Mouse (Mus musculus): ENCODE results near the gene Xpo4. TPM values are rescaled to one million over a fixed set of nuclear protein-coding genes. Genes with fewer than 3 reads are reported as not detected.

Gene Xpo4
- polyA plus RNA-seq, 1 experiment = 0.72 TPM

DNA sequence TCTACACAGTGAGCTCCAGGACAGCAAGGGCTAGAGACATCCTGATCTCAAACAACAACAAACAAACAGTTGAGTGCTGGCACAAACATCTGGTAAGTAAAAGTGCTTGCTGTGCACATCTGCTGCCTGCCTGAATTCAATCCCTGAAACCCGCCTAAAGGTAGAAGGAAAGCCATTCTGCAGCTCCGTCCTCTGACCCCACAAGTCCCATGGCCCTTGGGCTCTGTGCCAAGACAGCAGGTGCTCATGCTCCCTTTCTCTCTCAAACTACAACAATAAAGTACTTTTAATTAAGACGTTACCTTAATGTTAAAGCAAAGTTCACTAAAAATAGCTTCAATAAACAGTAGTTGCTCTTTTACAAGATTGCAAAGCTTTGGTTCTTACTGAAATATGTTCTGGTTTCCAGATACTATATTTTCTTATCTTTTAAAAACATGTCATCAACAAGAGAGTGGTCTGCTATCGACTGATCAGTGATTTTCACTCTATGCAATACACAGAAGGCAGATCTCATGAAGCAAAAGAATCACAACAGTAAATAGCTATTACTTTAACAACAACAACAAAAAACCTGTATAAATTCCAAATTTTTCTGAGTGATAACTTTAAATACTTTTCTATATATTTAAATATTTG, 44.5 kb downstream of the Xpo4 start:
- Histone ChIP-seq H3K27me3 (ENCODE audit: control insufficient read depth) (no peaks in the 10 kb centered on the region), H3K9me3 (ENCODE audit: control insufficient read depth, low read length) (no peaks in the 10 kb centered on the region), H3K36me3 (ENCODE audit: control insufficient read depth) (peaks cover 83% of the 10 kb centered on the region), H3K4me1 (ENCODE audit: control insufficient read depth) (peaks cover 19% of the 10 kb centered on the region), H3K4me3 (replicated peaks) (no peak overlapping the region)
- TF ChIP-seq TAL1 (IDR thresholded peaks at IDR 0.05; ENCODE audit: low read length) (no peak), GATA1 (IDR thresholded peaks at IDR 0.05; ENCODE audit: low read length) (no peak)

DNA sequence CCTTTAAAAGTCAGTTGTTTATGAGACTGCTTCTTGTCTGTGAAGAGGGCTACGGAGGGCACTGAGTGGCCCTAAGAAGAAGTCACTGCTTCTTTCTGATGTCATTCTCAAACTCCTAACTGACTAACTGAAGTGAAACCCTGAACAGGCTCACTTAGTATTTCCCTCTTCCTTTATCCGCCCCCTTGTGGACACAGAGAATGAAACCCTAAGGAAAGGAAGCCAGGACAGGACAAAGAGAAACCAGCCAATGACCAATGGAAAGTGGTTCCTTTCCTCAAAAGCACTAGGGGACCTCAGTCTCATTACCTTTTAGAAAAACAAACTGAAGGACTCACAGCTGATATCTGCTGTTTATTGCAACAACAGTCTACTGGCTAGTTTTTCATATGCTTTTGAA, 45.7 kb downstream of the Xpo4 start:
- H3K4me1 ChIP-seq (ENCODE audit: control insufficient read depth) = peaks cover 19% of the 10 kb centered on the region
- H3K9me3 ChIP-seq (ENCODE audit: control insufficient read depth, low read length) = no peaks in the 10 kb centered on the region
- H3K4me3 ChIP-seq (replicated peaks) = no peak overlapping the region
- no peaks in the 10 kb centered on the region for H3K27me3 ChIP-seq (ENCODE audit: control insufficient read depth)
- H3K36me3 ChIP-seq (ENCODE audit: control insufficient read depth) = peaks cover 79% of the 10 kb centered on the region
- TF ChIP-seq GATA1 (IDR thresholded peaks at IDR 0.05; ENCODE audit: low read length) = no peak
- no peak for TF ChIP-seq TAL1 (IDR thresholded peaks at IDR 0.05; ENCODE audit: low read length)

DNA sequence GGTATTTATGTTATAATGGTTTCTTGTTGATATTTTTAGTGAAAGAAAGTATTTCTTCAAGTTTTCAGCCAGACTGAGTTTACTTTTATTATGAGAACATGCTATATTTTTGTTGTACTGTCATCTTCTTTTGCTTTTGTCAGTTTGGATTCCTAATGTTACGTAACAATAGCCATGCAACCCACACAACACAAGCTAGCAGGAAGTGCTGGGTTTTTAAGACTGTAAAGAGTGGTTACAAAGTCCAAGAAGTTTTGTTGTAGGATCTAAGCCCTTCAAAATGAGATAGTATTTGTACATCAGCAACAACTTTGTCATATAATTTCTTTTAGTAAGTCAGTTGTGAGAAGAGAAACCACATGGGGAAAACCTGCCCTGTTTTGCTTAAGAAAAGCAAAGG, 47.6 kb downstream of the Xpo4 start:
- Histone ChIP-seq H3K36me3 (ENCODE audit: control insufficient read depth) (peaks cover 75% of the 10 kb centered on the region), H3K27me3 (ENCODE audit: control insufficient read depth) (no peaks in the 10 kb centered on the region), H3K4me3 (replicated peaks) (no peak overlapping the region), H3K9me3 (ENCODE audit: control insufficient read depth, low read length) (no peaks in the 10 kb centered on the region), H3K4me1 (ENCODE audit: control insufficient read depth) (peaks cover 5% of the 10 kb centered on the region)
- TF ChIP-seq TAL1 (IDR thresholded peaks at IDR 0.05; ENCODE audit: low read length) (no peak), GATA1 (IDR thresholded peaks at IDR 0.05; ENCODE audit: low read length) (no peak)

DNA sequence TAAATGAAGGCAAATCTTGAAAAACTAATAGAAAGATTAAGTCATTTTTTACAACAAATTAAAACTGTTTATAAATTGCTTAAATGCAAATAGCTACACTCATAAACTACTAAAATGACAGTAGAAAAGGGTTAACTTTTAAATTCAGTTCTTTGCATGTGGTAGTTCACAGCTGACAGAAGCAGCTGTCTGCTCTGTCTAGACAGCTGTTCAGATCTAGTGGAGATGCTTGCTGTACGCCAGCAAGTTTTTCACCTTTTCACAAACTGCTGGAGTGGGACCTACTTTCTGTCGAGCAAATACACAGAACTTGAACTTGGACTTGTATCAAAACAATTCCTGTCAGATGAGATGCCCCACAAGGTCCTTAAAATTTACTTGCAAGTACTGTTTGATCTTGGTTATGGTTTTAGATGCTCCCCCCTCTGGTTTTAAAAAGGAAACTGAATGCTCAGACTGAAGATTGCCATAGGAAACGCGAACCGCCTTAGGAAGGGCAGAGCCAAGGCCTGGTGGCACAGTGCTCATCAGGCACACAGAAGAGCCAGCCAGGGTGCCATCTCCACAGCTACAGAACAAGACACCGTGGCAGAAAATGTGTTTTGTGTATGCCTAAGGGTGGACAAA, 48.8 kb downstream of the Xpo4 start:
- Histone ChIP-seq H3K4me1 (ENCODE audit: control insufficient read depth) (no peaks in the 10 kb centered on the region; the same call in 1 of the 2 replicates), H3K36me3 (ENCODE audit: control insufficient read depth) (peaks cover 71% of the 10 kb centered on the region), H3K27me3 (ENCODE audit: control insufficient read depth) (no peaks in the 10 kb centered on the region), H3K9me3 (ENCODE audit: control insufficient read depth, low read length) (no peaks in the 10 kb centered on the region), H3K4me3 (replicated peaks) (no peak overlapping the region)
- TF ChIP-seq TAL1 (IDR thresholded peaks at IDR 0.05; ENCODE audit: low read length) (no peak), GATA1 (IDR thresholded peaks at IDR 0.05; ENCODE audit: low read length) (no peak)

DNA sequence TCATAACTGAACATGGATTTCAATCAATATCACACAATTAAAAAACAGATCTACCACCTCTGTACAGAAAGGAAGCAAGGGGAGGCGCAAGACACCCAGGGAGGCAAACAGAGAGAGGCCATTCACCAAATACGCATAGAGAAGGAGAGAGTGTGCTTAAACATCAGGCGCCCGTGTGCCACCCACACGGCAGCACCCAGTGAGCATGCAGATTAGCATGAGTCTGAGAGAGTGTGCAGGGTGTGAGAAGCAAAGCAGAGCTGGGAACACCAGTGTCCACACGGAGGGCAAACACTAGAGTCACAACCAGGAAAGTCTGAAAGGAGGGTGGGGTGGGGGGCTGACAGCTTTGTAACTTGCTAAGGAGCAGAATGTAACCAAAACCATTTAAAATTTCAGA, 49.4 kb downstream of the Xpo4 start:
- no peak for TF ChIP-seq TAL1 (IDR thresholded peaks at IDR 0.05; ENCODE audit: low read length)
- no peak for TF ChIP-seq GATA1 (IDR thresholded peaks at IDR 0.05; ENCODE audit: low read length)
- Histone ChIP-seq H3K36me3 (ENCODE audit: control insufficient read depth) (peaks cover 74% of the 10 kb centered on the region), H3K4me1 (ENCODE audit: control insufficient read depth) (no peaks in the 10 kb centered on the region; the same call in 1 of the 2 replicates), H3K9me3 (ENCODE audit: control insufficient read depth, low read length) (no peaks in the 10 kb centered on the region), H3K4me3 (replicated peaks) (no peak overlapping the region), H3K27me3 (ENCODE audit: control insufficient read depth) (no peaks in the 10 kb centered on the region)

DNA sequence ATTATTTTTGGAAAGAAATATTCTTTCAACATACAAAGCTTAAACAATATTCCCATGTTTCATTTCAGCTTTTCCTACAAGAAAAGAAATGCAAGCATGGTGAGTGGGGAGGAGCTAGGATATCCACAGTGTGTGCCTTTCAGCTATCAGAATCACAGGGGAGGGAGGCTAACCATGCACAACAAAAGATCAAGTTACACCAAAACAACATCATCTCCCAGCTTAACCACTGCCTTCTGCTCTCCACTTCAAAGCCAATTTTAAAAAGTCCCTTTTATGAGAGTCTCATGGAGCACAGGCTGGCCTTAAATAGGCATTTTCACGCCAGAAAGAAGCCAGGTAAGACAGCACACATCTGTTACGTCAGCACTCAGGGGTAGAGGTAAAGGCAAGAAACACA, 54.2 kb downstream of the Xpo4 start:
- no peak overlapping the region for H3K4me3 ChIP-seq (replicated peaks)
- TF ChIP-seq GATA1 (IDR thresholded peaks at IDR 0.05; ENCODE audit: low read length) = no peak
- TF ChIP-seq TAL1 (IDR thresholded peaks at IDR 0.05; ENCODE audit: low read length) = no peak
- peaks cover 66% of the 10 kb centered on the region for H3K36me3 ChIP-seq (ENCODE audit: control insufficient read depth)
- H3K4me1 ChIP-seq (ENCODE audit: control insufficient read depth) = peaks cover 7% of the 10 kb centered on the region
- H3K27me3 ChIP-seq (ENCODE audit: control insufficient read depth) = no peaks in the 10 kb centered on the region
- no peaks in the 10 kb centered on the region for H3K9me3 ChIP-seq (ENCODE audit: control insufficient read depth, low read length)

DNA sequence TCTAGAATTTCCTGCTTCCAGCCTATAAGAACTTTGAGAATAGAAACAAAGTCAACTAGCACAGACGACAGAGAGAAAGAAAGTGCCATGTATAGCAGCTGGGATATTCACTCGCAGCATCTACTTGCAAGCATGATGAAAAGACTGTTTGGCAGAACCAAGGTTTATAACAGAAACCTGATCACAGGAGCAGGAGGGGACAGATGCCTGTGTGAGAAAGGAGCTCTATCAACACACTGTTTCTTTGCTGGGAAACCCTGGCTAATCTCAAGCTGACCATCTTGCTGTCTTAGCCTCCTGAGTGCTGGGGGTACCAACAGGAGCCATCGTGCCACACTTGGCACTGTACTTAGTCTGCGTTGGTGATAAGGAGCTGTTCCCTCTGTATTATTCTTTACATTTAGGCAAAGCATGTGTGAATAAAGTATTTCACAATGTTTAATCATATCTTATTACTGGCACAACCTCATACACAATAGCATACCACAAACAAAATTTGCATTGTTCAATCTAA, 55.4 kb downstream of the Xpo4 start:
- H3K36me3 ChIP-seq (ENCODE audit: control insufficient read depth) = peaks cover 63% of the 10 kb centered on the region
- no peak overlapping the region for H3K4me3 ChIP-seq (replicated peaks)
- TF ChIP-seq GATA1 (IDR thresholded peaks at IDR 0.05; ENCODE audit: low read length) (no peak), TAL1 (IDR thresholded peaks at IDR 0.05; ENCODE audit: low read length) (no peak)
- no peaks in the 10 kb centered on the region for H3K9me3 ChIP-seq (ENCODE audit: control insufficient read depth, low read length)
- no peaks in the 10 kb centered on the region for H3K27me3 ChIP-seq (ENCODE audit: control insufficient read depth)
- H3K4me1 ChIP-seq (ENCODE audit: control insufficient read depth) = peaks cover 7% of the 10 kb centered on the region

DNA sequence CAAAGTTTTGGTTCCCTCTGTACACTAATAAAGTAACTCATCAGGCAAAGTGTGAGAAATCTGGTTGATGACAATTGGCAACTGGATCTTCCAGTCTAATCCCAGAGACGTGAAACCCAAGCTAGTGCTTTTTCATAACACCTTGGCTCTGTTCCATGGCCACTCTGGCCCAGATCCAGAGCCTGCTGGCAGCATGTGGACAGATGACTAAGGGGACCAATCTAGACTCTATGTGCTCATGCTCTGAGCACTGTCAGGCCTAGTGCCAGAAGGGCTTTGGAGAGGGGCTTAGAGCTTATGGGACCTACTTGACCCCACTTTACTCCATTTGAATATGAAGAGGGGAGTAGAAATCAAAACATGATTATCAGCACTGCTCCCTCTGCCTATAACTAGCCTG, 57.7 kb downstream of the Xpo4 start:
- H3K4me1 ChIP-seq (ENCODE audit: control insufficient read depth) = peaks cover 7% of the 10 kb centered on the region
- no peaks in the 10 kb centered on the region for H3K27me3 ChIP-seq (ENCODE audit: control insufficient read depth)
- no peak overlapping the region for H3K4me3 ChIP-seq (replicated peaks)
- peaks cover 72% of the 10 kb centered on the region for H3K36me3 ChIP-seq (ENCODE audit: control insufficient read depth)
- no peaks in the 10 kb centered on the region for H3K9me3 ChIP-seq (ENCODE audit: control insufficient read depth, low read length)
- TF ChIP-seq GATA1 (IDR thresholded peaks at IDR 0.05; ENCODE audit: low read length) (no peak), TAL1 (IDR thresholded peaks at IDR 0.05; ENCODE audit: low read length) (no peak)

DNA sequence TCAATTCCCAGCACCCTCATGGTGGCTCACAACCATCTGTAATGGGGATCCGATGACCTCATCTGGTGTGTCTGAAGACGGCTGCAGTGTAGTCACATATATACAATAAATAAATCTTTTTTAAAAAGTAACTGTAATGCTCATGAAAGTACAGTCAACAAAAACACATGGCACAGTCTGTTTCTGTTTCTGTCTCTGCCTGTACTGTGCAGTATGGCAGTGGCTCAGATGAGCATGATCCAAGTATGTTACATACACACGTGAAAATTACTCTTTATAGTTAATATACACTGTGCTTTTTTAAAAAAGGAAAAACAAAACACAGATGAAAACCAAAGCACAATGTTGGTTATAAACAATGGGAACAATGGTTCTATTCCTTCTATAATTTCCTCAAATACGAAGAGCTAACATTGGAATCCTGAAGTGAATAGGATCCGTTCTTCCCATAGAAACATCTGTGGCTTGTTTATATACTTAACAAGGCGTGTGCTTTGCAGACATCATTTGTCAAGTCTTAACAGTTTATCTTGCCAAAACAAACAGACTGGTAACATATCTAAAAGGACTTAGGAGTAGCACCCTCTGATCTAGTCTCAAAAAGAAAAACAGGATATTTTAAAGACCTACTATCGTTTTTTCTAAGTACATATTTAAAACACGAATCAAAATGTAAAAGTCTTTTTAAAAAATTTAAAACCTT, 58.4 kb downstream of the Xpo4 start:
- TF ChIP-seq TAL1 (IDR thresholded peaks at IDR 0.05; ENCODE audit: low read length) (no peak), GATA1 (IDR thresholded peaks at IDR 0.05; ENCODE audit: low read length) (no peak)
- Histone ChIP-seq H3K4me1 (ENCODE audit: control insufficient read depth) (peaks cover 7% of the 10 kb centered on the region), H3K36me3 (ENCODE audit: control insufficient read depth) (peaks cover 74% of the 10 kb centered on the region)

More for the DNA sequence above, 58.4 kb downstream of the Xpo4 start:
- Histone ChIP-seq H3K4me3 (replicated peaks) (no peak overlapping the region), H3K9me3 (ENCODE audit: control insufficient read depth, low read length) (no peaks in the 10 kb centered on the region), H3K27me3 (ENCODE audit: control insufficient read depth) (no peaks in the 10 kb centered on the region)

Data from erythroblast, embryonic 14.5 days (primary cell).